Mouse (Mus musculus): Measurements from ENCODE around the gene Smyd5.

DNA sequence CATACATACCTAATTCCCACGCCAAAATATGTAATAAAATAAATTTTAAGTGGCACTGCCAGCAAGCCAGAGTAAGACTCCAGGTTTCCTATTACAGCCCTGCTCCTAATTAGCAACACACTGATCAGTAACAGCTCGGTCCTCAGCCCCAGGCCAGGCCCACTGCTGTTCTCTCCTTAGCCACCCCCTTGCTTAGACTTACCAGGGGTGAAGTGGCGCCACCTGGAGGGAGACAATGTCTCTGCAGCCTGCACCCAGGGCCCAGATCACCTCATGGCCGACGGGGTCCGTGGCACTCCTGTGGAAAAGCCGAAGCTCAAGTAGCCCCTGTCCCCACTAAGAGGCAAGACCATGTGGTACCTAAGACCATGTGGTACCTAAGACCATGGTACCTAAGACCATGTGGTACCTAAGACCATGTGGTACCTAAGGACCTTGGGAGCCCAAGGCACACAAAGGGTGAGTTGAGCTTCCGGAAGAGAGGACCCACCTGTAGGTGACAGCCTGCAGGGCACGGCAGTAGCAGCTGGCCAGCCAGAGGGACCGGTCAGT is 45.7 kb downstream of the Smyd5 start:
- TF ChIP-seq CTCF (IDR thresholded peaks at IDR 0.05; ENCODE audit: low read depth) (peak; percentile 20), EP300 (IDR thresholded peaks at IDR 0.05; ENCODE audit: low read depth) (no peak)

All from heart, postnatal 0 days (tissue).